Mouse (Mus musculus) MEL-GATA-1-ER (cell line): ENCODE measurements around the gene Ing3.

Experiments
- DNase-seq: peaks from one replicate; pipeline ENCODE4 v3.0.0-alpha.2; 2012; ENCODE audit warnings: low read depth; ENCODE audit errors: extremely low read depth

Gene Ing3

GRCm38 (mm10) chr6:21991151-21991550 lies 41.8 kb downstream of the Ing3 start:
- DNase-seq = no peak

- DNase-seq = no peak
Measured at GRCm38 (mm10) chr6:21993070-21993469, 43.7 kb downstream of the Ing3 start.

GRCm38 (mm10) chr6:21998131-21998530 lies 48.8 kb downstream of the Ing3 start:
- DNase-seq = no peak

- no peak for DNase-seq
Measured at GRCm38 (mm10) chr6:21999025-21999424, 49.7 kb downstream of the Ing3 start.

GRCm38 (mm10) chr6:22000086-22000485 lies 50.7 kb downstream of the Ing3 start:
- no peak for DNase-seq

GRCm38 (mm10) chr6:22000881-22001280 lies 51.5 kb downstream of the Ing3 start:
- no peak for DNase-seq

- DNase-seq = no peak
Measured at GRCm38 (mm10) chr6:22001284-22001916, 52.0 kb downstream of the Ing3 start.

GRCm38 (mm10) chr6:22002521-22003199 lies 53.3 kb downstream of the Ing3 start:
- DNase-seq = no peak

GRCm38 (mm10) chr6:22003200-22003587 lies 53.8 kb downstream of the Ing3 start:
- no peak for DNase-seq

GRCm38 (mm10) chr6:22003959-22004543 lies 54.7 kb downstream of the Ing3 start:
- no peak for DNase-seq

GRCm38 (mm10) chr6:22008346-22008745 lies 59.0 kb downstream of the Ing3 start:
- no peak for DNase-seq

GRCm38 (mm10) chr6:22010258-22010657 lies 60.9 kb downstream of the Ing3 start:
- DNase-seq = no peak

GRCm38 (mm10) chr6:22010761-22011281 lies 61.5 kb downstream of the Ing3 start:
- no peak for DNase-seq

- no peak for DNase-seq
Measured at GRCm38 (mm10) chr6:22011546-22011945, 62.2 kb downstream of the Ing3 start.

- no peak for DNase-seq
Measured at GRCm38 (mm10) chr6:22012099-22012498, 62.7 kb downstream of the Ing3 start.

GRCm38 (mm10) chr6:22012501-22012900 lies 63.1 kb downstream of the Ing3 start:
- DNase-seq = no peak

- DNase-seq = no peak
Measured at GRCm38 (mm10) chr6:22013394-22013793, 64.0 kb downstream of the Ing3 start.

GRCm38 (mm10) chr6:22014291-22014911 lies 65.0 kb downstream of the Ing3 start:
- DNase-seq = no peak

- no peak for DNase-seq
Measured at GRCm38 (mm10) chr6:22017631-22018030, 68.3 kb downstream of the Ing3 start.

- DNase-seq = no peak
Measured at GRCm38 (mm10) chr6:22018768-22019445, 69.5 kb downstream of the Ing3 start.

GRCm38 (mm10) chr6:22019637-22020036 lies 70.3 kb downstream of the Ing3 start:
- DNase-seq = no peak

GRCm38 (mm10) chr6:22020696-22021095 lies 71.3 kb downstream of the Ing3 start:
- DNase-seq = no peak
